Mouse (Mus musculus): Measurements from ENCODE around the gene Wdr45b.
"Not testable (repeated sequence)": the region's sequence is repeated elsewhere in the genome, so short reads cannot be mapped to it uniquely, and the experiment has no call there.

Wdr45b gene

DNA sequence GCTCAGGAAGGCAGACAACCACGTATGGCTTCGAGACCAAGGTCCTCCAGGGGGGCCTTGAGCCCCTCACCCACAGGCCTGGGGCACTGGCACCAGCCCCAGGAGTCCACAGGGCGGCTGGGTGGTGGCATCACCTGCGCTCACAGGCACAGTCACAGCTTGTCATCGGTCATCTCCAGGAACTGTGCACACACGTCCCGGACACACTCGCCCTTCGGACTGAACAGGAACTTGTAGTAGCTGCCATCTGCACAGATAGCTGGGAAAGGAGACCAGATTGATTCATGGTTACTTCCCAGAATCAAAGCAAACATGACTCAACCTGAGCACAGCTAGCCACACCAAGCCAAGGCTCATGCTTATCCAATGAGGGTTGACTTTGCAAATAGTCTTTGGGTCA, 26.0 kb downstream of the Wdr45b start:
- ATAC-seq (ENCODE audit: low TSS enrichment), result no peak

DNA sequence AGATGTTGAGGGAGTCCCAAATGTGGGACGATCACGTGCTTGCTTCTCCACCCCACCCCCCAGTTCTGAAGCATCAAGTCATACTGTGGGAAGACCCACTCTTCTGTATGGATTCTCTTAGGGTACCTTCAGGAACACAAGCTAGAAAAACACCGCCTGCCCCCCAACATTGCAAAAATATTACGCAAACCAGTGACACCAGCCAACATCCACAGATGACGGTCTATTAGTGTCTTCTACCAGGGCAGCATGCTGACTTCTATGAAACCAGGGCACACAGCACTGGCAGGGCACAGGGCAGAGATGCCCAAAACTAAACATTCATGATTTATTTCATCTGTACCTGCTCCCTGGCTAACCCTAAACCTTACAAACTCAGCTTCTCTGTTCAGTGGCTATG, 27.6 kb downstream of the Wdr45b start:
- no peak for ATAC-seq (ENCODE audit: low TSS enrichment)

DNA sequence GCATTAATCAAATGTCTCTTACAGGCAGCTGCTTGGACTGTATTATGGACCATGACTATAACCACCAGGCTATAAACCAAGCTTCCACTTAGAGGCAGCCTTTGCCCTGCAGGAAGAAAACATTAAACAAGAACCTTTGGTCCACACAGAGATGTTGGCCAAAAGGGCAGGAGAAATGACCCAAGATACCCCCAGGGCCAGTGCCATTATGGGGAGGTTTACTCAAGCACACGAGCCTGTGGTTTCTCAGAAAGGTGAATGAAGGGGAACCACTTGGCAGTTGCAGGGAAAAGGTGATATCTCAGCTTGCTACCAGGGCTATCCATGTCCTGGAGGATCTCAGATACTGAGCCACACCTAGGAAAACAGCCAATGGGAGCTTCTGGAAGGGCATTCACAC, 28.2 kb downstream of the Wdr45b start:
- ATAC-seq (ENCODE audit: low TSS enrichment), result no peak

DNA sequence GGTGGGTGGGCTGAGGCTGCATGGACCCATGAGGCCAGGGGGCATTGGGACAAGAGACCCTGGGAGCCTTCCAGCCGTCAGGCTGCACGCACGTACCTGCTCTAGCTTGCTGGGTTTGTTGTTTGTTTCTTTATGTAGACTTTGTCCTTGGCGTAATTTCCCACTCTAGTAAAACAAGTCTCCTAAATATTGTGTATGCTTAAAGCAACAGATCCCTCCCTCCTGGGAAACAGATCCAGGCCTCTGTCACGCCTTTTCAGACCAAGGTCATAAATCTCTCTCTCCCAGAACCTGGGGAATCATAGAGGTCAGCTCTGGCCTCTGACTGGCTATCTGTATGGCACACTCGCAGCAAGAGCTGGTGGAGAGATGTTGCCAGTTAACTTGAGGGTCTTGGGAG, 46.5 kb downstream of the Wdr45b start:
- not testable (repeated sequence) for ATAC-seq (ENCODE audit: low TSS enrichment)

DNA sequence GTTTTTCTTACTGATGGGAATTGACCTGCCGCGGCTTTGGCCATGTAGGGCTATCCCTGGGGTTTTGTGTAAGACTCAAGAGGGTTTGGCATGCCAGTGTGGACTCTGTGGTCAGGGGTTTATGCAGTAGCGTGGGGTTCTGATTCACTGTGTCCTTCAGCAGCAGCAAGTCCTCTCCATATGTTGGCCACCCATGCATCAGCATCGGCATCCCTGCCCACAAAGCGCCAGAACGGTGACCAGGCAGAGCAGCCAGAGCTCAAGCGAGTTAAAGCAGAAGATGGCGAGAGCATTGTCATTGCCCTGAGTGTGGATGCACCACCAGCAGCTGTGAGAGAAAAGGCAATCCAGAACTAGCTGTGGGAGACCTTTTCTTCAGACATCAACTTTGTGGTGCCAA, 47.6 kb downstream of the Wdr45b start:
- ATAC-seq (ENCODE audit: low TSS enrichment), result peak; percentile 38; the same call in 1 of the 2 replicates

DNA sequence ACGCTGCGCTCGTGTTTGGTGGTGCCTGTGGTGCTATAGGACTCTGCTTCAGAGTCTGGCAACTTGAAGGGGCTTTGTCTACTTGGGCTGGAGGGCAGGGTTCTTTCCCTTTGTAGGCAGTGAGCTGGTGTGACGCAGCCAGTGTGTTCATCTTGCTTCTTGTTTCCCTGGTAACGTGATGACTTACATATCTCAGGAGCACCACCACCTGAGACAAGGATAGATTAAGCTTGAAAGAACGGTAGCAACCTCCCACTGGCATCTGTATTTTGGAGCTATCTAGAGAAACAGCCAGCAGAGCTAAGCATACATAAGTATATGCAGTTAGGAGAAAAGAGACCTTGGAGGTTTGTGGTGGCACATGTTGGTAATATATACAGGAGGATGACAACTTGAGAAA, 48.9 kb downstream of the Wdr45b start:
- peak; percentile 85 for ATAC-seq (ENCODE audit: low TSS enrichment)

DNA sequence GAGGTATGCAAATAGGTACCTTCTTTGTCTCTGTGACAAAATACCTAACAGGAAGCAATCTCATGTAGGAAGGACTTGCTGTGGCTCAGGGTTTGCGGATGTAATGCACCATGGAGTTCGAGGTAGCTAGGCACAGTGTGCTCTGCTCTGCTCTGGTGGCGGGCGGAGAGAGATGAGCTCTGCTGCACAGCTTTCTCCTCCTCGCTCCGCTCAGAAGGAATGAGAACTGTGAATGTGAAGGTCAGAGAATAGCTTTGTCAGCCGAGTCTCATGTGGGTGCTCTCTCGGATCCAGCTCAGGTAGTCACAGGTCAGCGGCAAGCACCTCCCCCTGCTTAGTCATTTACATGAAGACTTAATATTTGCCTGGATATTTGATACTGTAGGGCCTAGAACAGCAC, 54.0 kb downstream of the Wdr45b start:
- no peak for ATAC-seq (ENCODE audit: low TSS enrichment)

DNA sequence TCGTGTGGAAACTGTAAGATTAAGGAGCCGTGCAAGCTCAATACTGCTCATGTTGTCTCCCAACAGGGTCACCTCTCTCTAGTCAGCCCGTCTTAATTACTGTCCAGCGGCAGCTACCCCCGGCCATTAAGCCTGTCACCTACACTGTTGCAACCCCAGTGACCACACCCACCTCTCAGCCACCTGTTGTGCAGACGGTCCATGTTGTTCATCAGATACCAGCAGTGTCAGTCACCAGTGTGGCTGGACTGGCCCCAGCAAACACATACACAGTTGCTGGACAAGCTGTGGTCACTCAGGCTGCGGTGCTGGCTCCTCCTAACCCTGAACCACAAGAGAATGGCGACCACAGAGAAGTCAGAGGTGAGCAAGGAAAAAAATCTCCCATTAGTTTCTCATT, 55.8 kb downstream of the Wdr45b start:
- ATAC-seq (ENCODE audit: low TSS enrichment), result no peak

DNA sequence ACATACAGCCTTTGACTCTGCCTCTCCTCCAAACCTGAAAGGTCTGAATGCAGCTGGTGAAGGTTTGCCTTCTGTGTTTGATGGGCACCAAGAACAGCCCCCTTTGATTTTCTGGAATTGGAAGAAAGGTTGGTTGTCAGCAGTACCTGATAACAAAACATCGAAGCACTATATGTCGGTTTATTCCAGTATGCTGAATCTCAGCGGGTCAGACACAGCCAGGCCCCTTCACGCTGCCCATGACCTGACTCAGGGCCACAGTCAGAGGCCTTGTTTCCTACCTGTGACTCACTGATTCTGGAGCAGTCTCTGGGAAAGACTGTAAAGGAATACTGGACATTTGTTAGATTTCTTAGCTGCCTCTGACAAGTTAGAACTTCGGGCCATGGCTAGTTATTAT, 59.5 kb downstream of the Wdr45b start:
- ATAC-seq (ENCODE audit: low TSS enrichment), result no peak

DNA sequence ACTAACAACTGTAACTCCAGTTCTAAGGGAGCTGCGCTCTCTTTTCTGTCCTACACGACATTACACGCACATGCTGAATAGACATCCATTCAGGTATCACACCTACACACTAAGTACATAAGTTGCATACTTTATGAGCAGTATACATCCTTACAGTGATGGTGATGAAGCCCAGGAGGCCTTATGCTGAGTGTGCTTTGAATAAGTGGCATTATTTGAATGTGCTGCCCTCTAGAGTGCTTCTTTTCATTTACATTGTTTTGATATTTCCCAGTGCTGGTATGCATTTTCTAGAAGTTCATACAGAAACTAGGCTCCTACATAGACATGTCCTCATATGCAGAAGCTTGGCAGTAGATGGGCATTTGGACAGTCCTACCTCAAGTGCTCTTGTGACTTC, 64.4 kb downstream of the Wdr45b start:
- ATAC-seq (ENCODE audit: low TSS enrichment), result 0 out of 2 replicates have a peak, but pooled peaks have one; percentile 62

DNA sequence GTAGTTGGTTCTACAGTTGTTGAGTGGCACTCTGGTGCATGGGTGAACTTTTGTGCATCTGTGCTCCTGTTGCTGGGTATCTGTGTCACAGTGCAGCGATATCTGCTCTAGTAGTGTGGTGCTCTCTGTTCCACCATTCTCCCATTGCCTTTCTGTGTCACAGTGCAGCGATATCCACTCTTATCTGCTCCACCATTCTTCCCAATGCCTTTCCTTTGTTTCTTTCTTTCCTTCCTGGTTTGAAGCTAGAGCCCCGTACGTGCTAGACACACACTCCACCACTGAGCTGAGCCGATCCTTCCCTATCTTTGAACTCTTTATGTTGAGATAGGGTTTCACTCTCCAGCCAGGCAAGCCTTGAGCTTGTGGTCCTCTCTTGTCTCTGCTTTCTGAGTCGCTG, 71.3 kb downstream of the Wdr45b start:
- peak; percentile 10; the same call in 1 of the 2 replicates for ATAC-seq (ENCODE audit: low TSS enrichment)

DNA sequence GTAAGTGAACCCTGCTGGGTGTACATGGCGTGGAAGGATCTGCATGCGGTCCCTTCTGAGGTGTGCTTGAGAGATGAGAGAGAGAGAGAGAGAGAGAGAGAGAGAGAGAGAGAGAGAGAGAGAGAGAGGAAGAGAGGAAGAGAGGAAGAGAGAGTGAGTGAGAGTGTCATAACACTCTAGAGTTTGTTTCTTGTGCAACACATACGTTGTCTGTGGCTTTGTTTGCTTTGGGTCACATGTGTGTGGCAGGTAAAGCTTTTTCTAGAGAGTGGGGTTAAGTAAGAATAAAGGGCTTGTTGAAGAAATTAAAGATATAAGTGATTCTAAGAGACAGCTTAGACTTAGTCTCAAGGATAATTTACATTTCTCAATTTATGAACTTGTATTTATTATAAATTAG, 76.2 kb downstream of the Wdr45b start:
- ATAC-seq (ENCODE audit: low TSS enrichment), result no peak

DNA sequence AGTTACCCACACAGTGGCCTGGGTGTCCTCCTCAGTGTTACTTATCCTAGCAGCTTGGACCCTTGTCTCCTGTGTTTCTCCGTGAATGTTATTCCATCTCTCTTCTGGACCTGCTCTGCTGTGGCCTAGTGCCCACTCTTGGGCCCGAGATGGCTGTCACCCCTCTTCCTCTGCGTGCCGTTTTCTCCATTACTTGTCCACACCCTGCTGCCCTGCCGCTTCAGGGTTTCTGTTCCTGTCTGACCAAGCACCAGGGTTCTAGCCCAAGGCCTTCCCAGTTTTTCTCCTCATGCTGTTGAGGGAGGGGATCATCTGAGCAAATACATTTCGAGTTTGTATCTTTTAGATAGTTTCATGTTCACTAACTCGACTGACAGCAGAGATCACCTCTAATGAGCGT, 76.7 kb downstream of the Wdr45b start:
- no peak for ATAC-seq (ENCODE audit: low TSS enrichment)

Measured in frontal cortex, adult (tissue).